Comparison of ENCODE assay signal across 8 mouse cellular contexts in genomic region chr6:82653169-82653525, GRCm38 (mm10). TPM values are rescaled to one million over a fixed set of nuclear protein-coding genes. Genes with fewer than 3 reads are reported as not detected.
A peak's percentile ranks its signal among the peaks of the same experiment; 100 is the strongest.
DNase-seq lines count a peak whose midpoint lies in the region; ATAC-seq lines count a peak whose summit lies in the region.

No protein-coding gene starts in this region.

- no peak for ATAC-seq in kidney, embryonic 14.5 days (ENCODE audit: low FRiP score, low TSS enrichment)
- ATAC-seq in hindbrain, embryonic 14.5 days (ENCODE audit: low FRiP score): no peak
- ATAC-seq in midbrain, embryonic 13.5 days: no peak

- DNase-seq in kidney, adult 18-20 months: no peak
- peak; percentile 51 for DNase-seq in hindbrain, embryonic 14.5 days (ENCODE audit: low spot score)
- DNase-seq in layer of hippocampus, postnatal 10 days (ENCODE audit: low spot score in 2 of 2): no peak
- DNase-seq in spleen, adult 18-20 months: no peak
- no peak for DNase-seq in left cerebral cortex, postnatal 25 days (ENCODE audit: low spot score in 2 of 2)

- H3K9me3 ChIP-seq in kidney, embryonic 14.5 days (ENCODE audit: control insufficient read depth, low read length): no peaks in the 10 kb centered on the region
- H3K9me3 ChIP-seq in hindbrain, embryonic 14.5 days (ENCODE audit: control insufficient read depth, low read length): no peaks in the 10 kb centered on the region
- no peaks in the 10 kb centered on the region for H3K9me3 ChIP-seq in midbrain, embryonic 13.5 days

- peak overlapping the region; percentile 64 for H3K4me3 ChIP-seq in kidney, embryonic 14.5 days (ENCODE audit: low read length)
- H3K4me3 ChIP-seq in brown adipose tissue, adult 24 weeks (ENCODE audit: insufficient read depth, low read depth, low read length): peak overlapping the region; percentile 76
- H3K4me3 ChIP-seq in hindbrain, embryonic 14.5 days (replicated peaks; ENCODE audit: low read length): peak overlapping the region; percentile 47
- H3K4me3 ChIP-seq in midbrain, embryonic 13.5 days (replicated peaks): peak overlapping the region; percentile 62

- no peaks in the 10 kb centered on the region for H3K4me1 ChIP-seq in kidney, embryonic 14.5 days (ENCODE audit: control insufficient read depth, insufficient read depth, low read length)
- H3K4me1 ChIP-seq in brown adipose tissue, adult 24 weeks (ENCODE audit: control insufficient read depth, insufficient read depth, insufficient read length, low read length): no peaks in the 10 kb centered on the region
- H3K4me1 ChIP-seq in hindbrain, embryonic 14.5 days (replicated peaks; ENCODE audit: control insufficient read depth, insufficient read depth, low read length): no peaks in the 10 kb centered on the region; the same call in 1 of the 2 replicates
- H3K4me1 ChIP-seq in midbrain, embryonic 13.5 days (replicated peaks): peaks cover 7% of the 10 kb centered on the region

- peak overlapping the region; percentile 85; the same call in 1 of the 2 replicates for H3K27ac ChIP-seq in kidney, embryonic 14.5 days (ENCODE audit: low read depth, low read length)
- peak overlapping the region; percentile 53 for H3K27ac ChIP-seq in brown adipose tissue, adult 24 weeks (replicated peaks; ENCODE audit: low read depth, low read length)
- peak overlapping the region; percentile 83 for H3K27ac ChIP-seq in hindbrain, embryonic 14.5 days
- peak overlapping the region; percentile 86 for H3K27ac ChIP-seq in midbrain, embryonic 13.5 days

- H3K36me3 ChIP-seq in kidney, embryonic 14.5 days (ENCODE audit: control insufficient read depth, insufficient read depth, low read length): peaks cover 2% of the 10 kb centered on the region
- no peaks in the 10 kb centered on the region; the same call in 1 of the 2 replicates for H3K36me3 ChIP-seq in hindbrain, embryonic 14.5 days (replicated peaks; ENCODE audit: control insufficient read depth, insufficient read depth)
- no peaks in the 10 kb centered on the region; the same call in 1 of the 2 replicates for H3K36me3 ChIP-seq in midbrain, embryonic 13.5 days

- peak overlapping the region; percentile 82; the same call in 1 of the 2 replicates for H3K9ac ChIP-seq in kidney, embryonic 14.5 days (ENCODE audit: low read depth, low read length)
- H3K9ac ChIP-seq in hindbrain, embryonic 14.5 days: peak overlapping the region; percentile 63
- H3K9ac ChIP-seq in midbrain, embryonic 13.5 days (replicated peaks): peak overlapping the region; percentile 76

- H3K4me2 ChIP-seq in kidney, embryonic 14.5 days (replicated peaks; ENCODE audit: low read depth, low read length): peak overlapping the region; percentile 68
- H3K4me2 ChIP-seq in hindbrain, embryonic 14.5 days (replicated peaks): peak overlapping the region; percentile 58
- peak overlapping the region; percentile 56 for H3K4me2 ChIP-seq in midbrain, embryonic 13.5 days (replicated peaks)

- no peaks in the 10 kb centered on the region for H3K27me3 ChIP-seq in kidney, embryonic 14.5 days (ENCODE audit: control insufficient read depth, insufficient read depth, low read length)
- H3K27me3 ChIP-seq in hindbrain, embryonic 14.5 days (ENCODE audit: control insufficient read depth, insufficient read depth, low read length): no peaks in the 10 kb centered on the region
- no peaks in the 10 kb centered on the region for H3K27me3 ChIP-seq in midbrain, embryonic 13.5 days

- 32% methylated on average over 11 of the region's 11 CpGs for WGBS in kidney, embryonic 14.5 days
- WGBS in hindbrain, embryonic 14.5 days: 39% methylated on average over 11 of the region's 11 CpGs
- WGBS in midbrain, embryonic 13.5 days: 39% methylated on average over 11 of the region's 11 CpGs

- intact Hi-C loops in left cerebral cortex, postnatal 25 days (cut with DNase I): no loop called here

RNA-seq across cellular contexts. Expression of gene Pole4, which starts 52.0 kb away (rescaled TPM):
- polyA plus RNA-seq in kidney, embryonic 14.5 days (2014; fragmentation: Nextera tagmentation; extraction: Ambion mirVana): 120 and 136 TPM in 2 replicates
- polyA plus RNA-seq in brown adipose tissue, adult 24 weeks (2012; ENCODE audit: insufficient read depth, insufficient read length, missing spikeins): 61.9 and 64.7 TPM in 2 replicates
- 145 and 157 TPM in 2 replicates for polyA plus RNA-seq in hindbrain, embryonic 14.5 days (2014; fragmentation: Nextera tagmentation; extraction: Ambion mirVana)
- polyA plus RNA-seq in midbrain, embryonic 13.5 days (2015; fragmentation: Nextera tagmentation; extraction: Ambion mirVana): 84.0 and 87.2 TPM in 2 replicates
- total RNA-seq in layer of hippocampus, postnatal 10 days (2021): 10 to 100 TPM; 52.3 to 60.0 TPM
- 10 to 100 TPM; 31.4 to 31.7 TPM for total RNA-seq in left cerebral cortex, postnatal 25 days (2021)
